Mouse (Mus musculus) stomach, postnatal 0 days (tissue): ENCODE results near the gene Fmnl1. TPM values are rescaled to one million over a fixed set of nuclear protein-coding genes. Genes with fewer than 3 reads are reported as not detected.

Experiments used
- ATAC-seq: fragments of 200-750 bp; cut with Nextera tagmentation; 2 replicates; pipeline ENCODE4 v1.8.0; 2017; ENCODE audit not compliant: low FRiP score, low TSS enrichment
- DNase-seq: peaks from one replicate; pipeline ENCODE4 v3.0.0-alpha.2; 2016; ENCODE audit warnings: low spot score
- H3K27ac ChIP-seq: fragments of 300-500 bp; sonication (generic); replicated peaks from 2 replicates; pipeline ENCODE4 v1.5.1; 2014; ENCODE audit warnings: mild to moderate bottlenecking, control low read depth
- H3K27me3 ChIP-seq: fragments of 300-500 bp; sonication (generic); 2 replicates; pipeline ENCODE4 v1.6.1; 2014; ENCODE audit warnings: low read length; ENCODE audit not compliant: control insufficient read depth, insufficient read depth
- H3K36me3 ChIP-seq: fragments of 300-500 bp; sonication (generic); 2 replicates; pipeline ENCODE4 v1.6.1; 2014; ENCODE audit warnings: low read length, mixed read lengths; ENCODE audit not compliant: control insufficient read depth, insufficient read depth
- H3K4me1 ChIP-seq: fragments of 300-500 bp; sonication (generic); replicated peaks from 2 replicates; pipeline ENCODE4 v1.6.1; 2014; ENCODE audit warnings: antibody characterized with exemption; ENCODE audit not compliant: control insufficient read depth, insufficient read depth
- H3K4me2 ChIP-seq: fragments of 300-500 bp; sonication (generic); replicated peaks from 2 replicates; pipeline ENCODE4 v1.6.1; 2014; ENCODE audit warnings: low read depth, mild to moderate bottlenecking, control low read depth, moderate library complexity
- H3K4me3 ChIP-seq: fragments of 300-500 bp; sonication (generic); 2 replicates; pipeline ENCODE4 v1.5.1; 2014; ENCODE audit warnings: low read depth, low read length, control low read depth
- H3K9ac ChIP-seq: fragments of 300-500 bp; sonication (generic); 2 replicates; pipeline ENCODE4 v1.6.1; 2014; ENCODE audit warnings: mild to moderate bottlenecking, low read length, control low read depth, mixed read lengths
- H3K9me3 ChIP-seq: fragments of 300-500 bp; sonication (generic); 2 replicates; pipeline ENCODE4 v1.6.1; 2016; ENCODE audit warnings: low read length; ENCODE audit not compliant: control insufficient read depth
- CTCF ChIP-seq: IDR thresholded peaks from 2 replicates; pipeline ENCODE4 v1.5.1; 2016; ENCODE audit warnings: antibody characterized with exemption, low read depth, mild to moderate bottlenecking, moderate library complexity
- EP300 ChIP-seq: optimal IDR thresholded peaks from 2 replicates; pipeline ENCODE3; 2016; ENCODE audit warnings: antibody characterized with exemption
- WGBS: fragments of 180-500 bp; shearing (Covaris S2); extraction: QIAGEN DNeasy Blood & Tissue Kit; methylation state at CpG from one replicate; pipeline ENCODE4 v1.1.7; 2014; 5-methylcytosine and 5-hydroxymethylcytosine counted together
- polyA plus RNA-seq: library from polyadenylated mRNA; unstranded; fragments of >200 nt; fragmentation: Nextera tagmentation; extraction: Ambion mirVana; gene quantifications from 2 replicates; pipeline ENCODE4 v1.2.1, GENCODE M21; 2015

Gene Fmnl1
- polyA plus RNA-seq, 1 experiment from 2014 or later = 0.86 TPM

DNA sequence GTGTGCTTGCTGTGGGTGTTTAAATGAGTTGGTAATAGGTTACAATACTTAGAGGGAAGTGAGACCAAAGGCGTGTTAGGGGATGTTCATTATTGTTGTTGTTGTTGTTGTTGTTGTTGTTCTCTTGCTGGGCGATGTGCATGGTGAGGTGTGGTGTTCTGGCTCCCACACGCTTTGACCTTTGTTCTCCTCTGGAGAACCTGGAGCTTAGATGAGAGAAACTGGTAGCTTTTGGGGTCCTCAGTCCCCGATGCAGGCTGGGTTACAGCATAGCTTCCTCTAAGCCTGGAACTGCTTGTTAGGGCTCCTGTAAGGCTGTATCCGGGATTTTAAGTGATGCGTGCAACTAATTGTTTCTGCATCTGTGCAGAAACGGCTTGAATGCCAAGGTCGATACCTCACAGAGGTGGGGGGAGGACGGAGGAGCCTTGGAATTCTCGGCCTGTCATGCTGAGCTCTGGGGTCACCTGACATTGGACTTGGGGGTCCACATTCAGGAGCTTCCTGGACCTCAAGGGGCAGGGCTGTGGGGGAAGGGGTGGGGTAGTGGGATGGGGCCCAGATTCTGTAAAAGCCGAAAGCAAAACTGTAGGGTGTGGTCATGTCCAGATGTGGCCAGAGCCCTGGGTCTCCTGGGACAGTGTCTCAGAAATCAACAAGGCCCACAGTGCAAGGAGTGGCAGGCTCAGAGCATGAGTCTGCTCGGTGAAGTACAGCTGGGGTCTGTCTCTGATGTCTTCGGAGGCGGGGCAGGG lies 5.0 kb downstream of the Fmnl1 start:
- no peak for DNase-seq
- peak; percentile 6; the same call in 1 of the 2 replicates for ATAC-seq
- WGBS = 69% methylated on average over 14 of the region's 14 CpGs
- Histone ChIP-seq H3K9me3 (no peaks in the 10 kb centered on the region), H3K36me3 (no peaks in the 10 kb centered on the region), H3K4me2 (no peak overlapping the region), H3K9ac (no peak overlapping the region), H3K4me1 (no peaks in the 10 kb centered on the region), H3K27ac (no peak overlapping the region), H3K27me3 (0 out of 2 replicates have a peak, but pooled peaks cover 2% of the 10 kb centered on the region), H3K4me3 (no peak overlapping the region)
- no peak for TF ChIP-seq EP300
- TF ChIP-seq CTCF = no peak

GRCm38 (mm10) chr11:103176510-103176909 lies 5.6 kb downstream of the Fmnl1 start:
- Histone ChIP-seq H3K4me2 (no peak overlapping the region), H3K9ac (no peak overlapping the region), H3K36me3 (no peaks in the 10 kb centered on the region), H3K27me3 (no peaks in the 10 kb centered on the region), H3K4me3 (no peak overlapping the region), H3K4me1 (no peaks in the 10 kb centered on the region), H3K27ac (no peak overlapping the region), H3K9me3 (no peaks in the 10 kb centered on the region)
- WGBS = 88% methylated on average over 1 of the region's 1 CpGs
- ATAC-seq (no peak), DNase-seq (no peak)
- no peak for TF ChIP-seq EP300
- TF ChIP-seq CTCF = no peak

GRCm38 (mm10) chr11:103177216-103177615 lies 6.3 kb downstream of the Fmnl1 start:
- ATAC-seq (no peak), DNase-seq (no peak)
- H3K27ac ChIP-seq = no peak overlapping the region
- H3K9ac ChIP-seq = no peak overlapping the region
- no peak overlapping the region for H3K4me2 ChIP-seq
- TF ChIP-seq CTCF = no peak
- TF ChIP-seq EP300 = no peak
- no peaks in the 10 kb centered on the region for H3K9me3 ChIP-seq
- no peaks in the 10 kb centered on the region for H3K4me1 ChIP-seq
- no peaks in the 10 kb centered on the region for H3K27me3 ChIP-seq
- no peak overlapping the region for H3K4me3 ChIP-seq
- WGBS = 80% methylated on average over 5 of the region's 5 CpGs
- no peaks in the 10 kb centered on the region for H3K36me3 ChIP-seq

- ATAC-seq (no peak), DNase-seq (no peak)
- H3K9me3 ChIP-seq = no peaks in the 10 kb centered on the region
- H3K27me3 ChIP-seq = no peaks in the 10 kb centered on the region
- no peak overlapping the region for H3K4me3 ChIP-seq
- H3K27ac ChIP-seq = no peak overlapping the region
- H3K9ac ChIP-seq = no peak overlapping the region
- H3K4me2 ChIP-seq = no peak overlapping the region
- no peaks in the 10 kb centered on the region for H3K36me3 ChIP-seq
- TF ChIP-seq CTCF = no peak
- no peak for TF ChIP-seq EP300
- no peaks in the 10 kb centered on the region for H3K4me1 ChIP-seq
- WGBS = 79% methylated on average over 15 of the region's 15 CpGs
These were observed 7.0 kb downstream of the Fmnl1 start for GRCm38 (mm10) chr11:103177815-103178485.

DNA sequence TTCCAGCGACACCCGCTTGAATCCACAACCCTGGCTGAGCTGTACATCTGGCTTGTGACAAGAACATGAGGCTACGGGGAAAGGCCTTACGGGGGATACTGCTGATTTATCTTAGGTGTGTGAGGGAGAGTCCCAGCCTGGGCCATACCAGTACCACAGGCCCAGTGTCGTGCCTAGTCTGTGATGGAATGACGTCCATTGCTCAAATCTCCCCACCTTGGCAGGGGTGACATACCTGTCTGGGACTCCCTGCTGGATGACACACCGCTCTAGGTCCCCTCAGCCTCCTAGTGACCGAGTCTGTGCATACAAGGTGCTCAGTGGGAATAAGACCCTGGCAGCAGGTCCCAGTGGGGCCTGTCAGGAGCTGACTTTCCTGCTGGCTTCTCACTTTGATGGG lies 7.8 kb downstream of the Fmnl1 start:
- Histone ChIP-seq H3K9me3 (no peaks in the 10 kb centered on the region), H3K4me3 (no peak overlapping the region), H3K4me2 (no peak overlapping the region), H3K36me3 (no peaks in the 10 kb centered on the region), H3K4me1 (no peaks in the 10 kb centered on the region), H3K27me3 (no peaks in the 10 kb centered on the region), H3K9ac (no peak overlapping the region), H3K27ac (no peak overlapping the region)
- TF ChIP-seq CTCF = no peak
- no peak for TF ChIP-seq EP300
- WGBS = 93% methylated on average over 8 of the region's 8 CpGs
- ATAC-seq (no peak), DNase-seq (no peak)

DNA sequence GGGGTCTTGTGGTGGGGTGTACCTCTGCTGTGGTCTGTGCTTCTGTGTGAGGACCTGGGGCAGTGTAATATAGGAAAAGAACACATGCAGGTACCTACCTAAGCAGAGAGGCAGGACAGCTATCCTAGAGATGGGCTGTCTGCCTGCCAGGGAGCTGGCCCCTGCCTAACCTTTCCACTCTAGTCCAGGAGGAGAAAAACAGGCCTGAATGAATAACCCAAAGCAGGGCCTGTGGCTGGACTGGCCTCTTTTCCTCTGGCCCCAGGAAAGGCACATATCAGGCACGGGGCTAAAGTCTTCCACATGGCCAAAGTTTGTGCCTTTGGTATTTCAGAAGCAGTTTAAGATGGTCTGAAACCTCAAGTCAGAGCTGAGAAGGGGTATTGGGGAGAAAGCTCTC lies 9.5 kb downstream of the Fmnl1 start:
- no peak overlapping the region for H3K4me3 ChIP-seq
- DNase-seq (no peak), ATAC-seq (no peak)
- no peaks in the 10 kb centered on the region for H3K27me3 ChIP-seq
- no peaks in the 10 kb centered on the region for H3K4me1 ChIP-seq
- no peak overlapping the region for H3K4me2 ChIP-seq
- H3K27ac ChIP-seq = no peak overlapping the region
- TF ChIP-seq CTCF (no peak), EP300 (no peak)
- H3K36me3 ChIP-seq = no peaks in the 10 kb centered on the region
- no peaks in the 10 kb centered on the region for H3K9me3 ChIP-seq
- 56% methylated on average over 1 of the region's 1 CpGs for WGBS
- H3K9ac ChIP-seq = no peak overlapping the region
